Mouse (Mus musculus): ENCODE results near the gene Adcy2.

GRCm38 (mm10) chr13:68848265-68848664, 151.1 kb downstream of the Adcy2 start:
- TF ChIP-seq POLR2A (IDR thresholded peaks at IDR 0.05; ENCODE audit: insufficient read depth, low read length) = no peak
- TF ChIP-seq EP300 (IDR thresholded peaks at IDR 0.05; ENCODE audit: insufficient read depth, low read depth, low read length) = no peak
- TF ChIP-seq CTCF (IDR thresholded peaks at IDR 0.05; ENCODE audit: low read depth, low read length) = no peak

All from ES-Bruce4 (cell line).